Mouse (Mus musculus): ENCODE measurements at regions not wholly inside any gene's neighbourhood (a gene's known extent, or its start where the extent isn't known, plus 50 kb on each side); places are given as distances from the start of the nearest gene placed in this dataset.
A peak's percentile ranks its signal among the peaks of the same experiment; 100 is the strongest.
"Not testable (repeated sequence)": the region's sequence is repeated elsewhere in the genome, so short reads cannot be mapped to it uniquely, and the experiment has no call there.

- TF ChIP-seq POLR2A (IDR thresholded peaks at IDR 0.05; ENCODE audit: control insufficient read depth in 1 of 2, insufficient read depth in 1 of 2, low read depth in 1 of 2, low read length in 2 of 2, poor library complexity in 1 of 2), result no peak
- TF ChIP-seq UBTF (IDR thresholded peaks at IDR 0.05; ENCODE audit: borderline replicate concordance, insufficient read depth, low read depth, low read length), result no peak
- TF ChIP-seq SMC3 (IDR thresholded peaks at IDR 0.05; ENCODE audit: low read depth, low read length), result peak; percentile 50
- peak; percentile 50 for TF ChIP-seq MAX (IDR thresholded peaks at IDR 0.05; ENCODE audit: low read length)
- TF ChIP-seq CTCF (IDR thresholded peaks at IDR 0.05 in 2 of 3, conservative IDR thresholded peaks at IDR 0.05 in 1 of 3; ENCODE audit: control insufficient read depth in 1 of 3, insufficient read depth in 1 of 3, low read depth in 2 of 3, low read length in 3 of 3, poor library complexity in 1 of 3, severe bottlenecking in 1 of 3), result peak; percentile 35 to 55 (median 53); a peak in 5 of 6 replicates
- TF ChIP-seq ZC3H11A (IDR thresholded peaks at IDR 0.05; ENCODE audit: low read depth, low read length), result peak; percentile 40; the same call in 1 of the 2 replicates
- peak; percentile 57 for TF ChIP-seq RAD21 (IDR thresholded peaks at IDR 0.05; ENCODE audit: low read depth, low read length)
- 0 out of 2 replicates have a peak, but pooled peaks have one; percentile 41 for TF ChIP-seq MXI1 (IDR thresholded peaks at IDR 0.05; ENCODE audit: low read depth, low read length)
- 0 out of 2 replicates have a peak, but pooled peaks have one; percentile 8 for TF ChIP-seq BHLHE40 (IDR thresholded peaks at IDR 0.05; ENCODE audit: borderline replicate concordance, low read depth, low read length)
- TF ChIP-seq MAFK (IDR thresholded peaks at IDR 0.05; ENCODE audit: borderline replicate concordance, low read depth, low read length), result no peak
- no peak for TF ChIP-seq HCFC1 (IDR thresholded peaks at IDR 0.05; ENCODE audit: low read depth, low read length)
- TF ChIP-seq JUND (IDR thresholded peaks at IDR 0.05; ENCODE audit: low read depth, low read length), result no peak
- peak; percentile 78 for DNase-seq (ENCODE audit: low read depth, low spot score)
Observed at GRCm38 (mm10) chr6:64973968-64974367, 68.4 kb upstream of the Smarcad1 start.

GRCm38 (mm10) chr6:64974453-64974852 is 67.9 kb upstream of the Smarcad1 start:
- not testable (repeated sequence) for H3K9ac ChIP-seq (ENCODE audit: control insufficient read depth, low read depth, low read length, poor library complexity, severe bottlenecking); H3K4me3 ChIP-seq (ENCODE audit: control insufficient read depth in 1 of 2, insufficient read depth in 1 of 2, low read depth in 2 of 2, low read length in 2 of 2); H3K4me1 ChIP-seq (ENCODE audit: control insufficient read depth in 1 of 2, insufficient read depth in 2 of 2, low read length in 2 of 2); H3K79me2 ChIP-seq (ENCODE audit: control insufficient read depth, insufficient read depth, low read length, poor library complexity); H3K27me3 ChIP-seq (ENCODE audit: control insufficient read depth in 1 of 2, insufficient read depth in 2 of 2, low read length in 2 of 2); H3K36me3 ChIP-seq (ENCODE audit: control insufficient read depth in 1 of 2, insufficient read depth in 2 of 2, low read length in 2 of 2); H3K9me3 ChIP-seq (replicated peaks; ENCODE audit: insufficient read depth, low read length); H3K27ac ChIP-seq (ENCODE audit: control insufficient read depth, low read depth, low read length)
- TF ChIP-seq ETS1 (IDR thresholded peaks at IDR 0.05; ENCODE audit: low read depth, low read length), result peak; percentile 44; the same call in 1 of the 2 replicates
- peak; percentile 13; the same call in 1 of the 2 replicates for TF ChIP-seq TCF12 (IDR thresholded peaks at IDR 0.05; ENCODE audit: low read depth, low read length)
- TF ChIP-seq EP300 (IDR thresholded peaks at IDR 0.05; ENCODE audit: low read depth in 1 of 2, low read length in 2 of 2), result peak; percentile 24 to 51; a peak in 1 of 4 replicates
- DNase-seq (ENCODE audit: low read depth, low spot score), result peak; percentile 72

More at GRCm38 (mm10) chr6:64973968-64974367, 68.4 kb upstream of the Smarcad1 start:
- Histone ChIP-seq H3K9ac (ENCODE audit: control insufficient read depth, low read depth, low read length, poor library complexity, severe bottlenecking) (no peak overlapping the region), H3K4me3 (ENCODE audit: control insufficient read depth in 1 of 2, insufficient read depth in 1 of 2, low read depth in 2 of 2, low read length in 2 of 2) (no peak overlapping the region), H3K27me3 (ENCODE audit: control insufficient read depth in 1 of 2, insufficient read depth in 2 of 2, low read length in 2 of 2) (no peaks in the 10 kb centered on the region), H3K36me3 (ENCODE audit: control insufficient read depth in 1 of 2, insufficient read depth in 2 of 2, low read length in 2 of 2) (peaks cover 0 to 3% of the 10 kb centered on the region in 2 experiments; a peak in 2 of 4 replicates), H3K27ac (ENCODE audit: control insufficient read depth, low read depth, low read length) (no peak overlapping the region), H3K79me2 (ENCODE audit: control insufficient read depth, insufficient read depth, low read length, poor library complexity) (no peaks in the 10 kb centered on the region), H3K4me1 (ENCODE audit: control insufficient read depth in 1 of 2, insufficient read depth in 2 of 2, low read length in 2 of 2) (peaks cover 0 to 4% of the 10 kb centered on the region in 2 experiments; a peak in 2 of 4 replicates), H3K9me3 (replicated peaks; ENCODE audit: insufficient read depth, low read length) (no peaks in the 10 kb centered on the region)

- TF ChIP-seq ETS1 (IDR thresholded peaks at IDR 0.05; ENCODE audit: low read depth, low read length), result no peak
- no peak for TF ChIP-seq HCFC1 (IDR thresholded peaks at IDR 0.05; ENCODE audit: low read depth, low read length)
- TF ChIP-seq MAFK (IDR thresholded peaks at IDR 0.05; ENCODE audit: borderline replicate concordance, low read depth, low read length), result no peak
- no peak for TF ChIP-seq ZMIZ1 (IDR thresholded peaks at IDR 0.05; ENCODE audit: low read depth, low read length)
- no peak for TF ChIP-seq MAX (IDR thresholded peaks at IDR 0.05; ENCODE audit: low read length)
- TF ChIP-seq USF2 (IDR thresholded peaks at IDR 0.05; ENCODE audit: borderline replicate concordance in 1 of 2, insufficient read depth in 1 of 2, low read depth in 1 of 2, low read length in 2 of 2), result no peak
- TF ChIP-seq CHD1 (IDR thresholded peaks at IDR 0.05; ENCODE audit: low read depth, low read length), result no peak
- no peak for TF ChIP-seq JUND (IDR thresholded peaks at IDR 0.05; ENCODE audit: low read depth, low read length)
- no peak for TF ChIP-seq MYB (IDR thresholded peaks at IDR 0.05; ENCODE audit: low read depth, low read length)
- TF ChIP-seq ZC3H11A (IDR thresholded peaks at IDR 0.05; ENCODE audit: low read depth, low read length), result no peak
- Histone ChIP-seq H3K4me1 (ENCODE audit: control insufficient read depth in 1 of 2, insufficient read depth in 2 of 2, low read length in 2 of 2) (no peaks in the 10 kb centered on the region), H3K36me3 (ENCODE audit: control insufficient read depth in 1 of 2, insufficient read depth in 2 of 2, low read length in 2 of 2) (no peaks in the 10 kb centered on the region), H3K9me3 (replicated peaks; ENCODE audit: insufficient read depth, low read length) (no peaks in the 10 kb centered on the region), H3K27me3 (ENCODE audit: control insufficient read depth in 1 of 2, insufficient read depth in 2 of 2, low read length in 2 of 2) (no peaks in the 10 kb centered on the region), H3K27ac (ENCODE audit: control insufficient read depth, low read depth, low read length) (no peak overlapping the region), H3K79me2 (ENCODE audit: control insufficient read depth, insufficient read depth, low read length, poor library complexity) (no peaks in the 10 kb centered on the region), H3K9ac (ENCODE audit: control insufficient read depth, low read depth, low read length, poor library complexity, severe bottlenecking) (no peak overlapping the region), H3K4me3 (ENCODE audit: control insufficient read depth in 1 of 2, insufficient read depth in 1 of 2, low read depth in 2 of 2, low read length in 2 of 2) (no peak overlapping the region)
- no peak for DNase-seq (ENCODE audit: low read depth, low spot score)
Observed at GRCm38 (mm10) chr6:64982132-64982531, 60.3 kb upstream of the Smarcad1 start.
